Mouse (Mus musculus): ENCODE data around the gene Thap2. TPM values are rescaled to one million over a fixed set of nuclear protein-coding genes. Genes with fewer than 3 reads are reported as not detected.

Gene Thap2
- polyA plus RNA-seq, 1 experiment: 7.4 TPM

DNA sequence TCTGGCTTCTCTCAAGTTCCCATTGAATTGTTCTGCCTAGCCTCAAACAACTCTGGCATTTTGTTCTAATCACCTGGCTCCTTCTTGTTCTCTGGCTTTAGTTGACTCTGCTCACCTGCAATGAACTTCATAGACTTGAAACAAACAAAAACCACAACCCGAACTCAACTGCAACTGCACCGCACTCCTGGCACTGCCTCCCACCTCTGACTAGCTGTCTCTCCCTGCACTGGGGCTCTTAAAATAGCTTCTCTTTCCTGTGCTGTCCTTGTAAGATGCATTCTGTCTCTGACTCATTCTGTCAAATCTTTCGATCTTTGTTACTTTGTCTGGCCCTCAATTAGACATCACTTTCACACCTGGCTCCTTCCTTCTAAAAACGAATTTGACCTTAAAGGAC is 21.1 kb downstream of the Thap2 start:
- no peak for DNase-seq
- H3K36me3 ChIP-seq (ENCODE audit: control insufficient read depth, insufficient read depth, low read length): no peaks in the 10 kb centered on the region
- no peak overlapping the region for H3K4me3 ChIP-seq (ENCODE audit: insufficient read depth, low read depth, low read length)
- H3K27ac ChIP-seq (ENCODE audit: insufficient read depth, low read depth, low read length): peak overlapping the region; percentile 96; the same call in 1 of the 2 replicates
- no peaks in the 10 kb centered on the region for H3K27me3 ChIP-seq (replicated peaks; ENCODE audit: control insufficient read depth, insufficient read depth, low read length)
- WGBS: 88% methylated on average over 4 of the region's 4 CpGs
- H3K4me1 ChIP-seq (ENCODE audit: control insufficient read depth, insufficient read depth, low read length): peaks cover 5% of the 10 kb centered on the region; the same call in 1 of the 2 replicates
- TF ChIP-seq POLR2A (IDR thresholded peaks at IDR 0.05; ENCODE audit: low read depth, low read length): no peak
- no peak for TF ChIP-seq CTCF (conservative IDR thresholded peaks at IDR 0.05; ENCODE audit: insufficient read depth, insufficient read length, low read depth, low read length)

DNA sequence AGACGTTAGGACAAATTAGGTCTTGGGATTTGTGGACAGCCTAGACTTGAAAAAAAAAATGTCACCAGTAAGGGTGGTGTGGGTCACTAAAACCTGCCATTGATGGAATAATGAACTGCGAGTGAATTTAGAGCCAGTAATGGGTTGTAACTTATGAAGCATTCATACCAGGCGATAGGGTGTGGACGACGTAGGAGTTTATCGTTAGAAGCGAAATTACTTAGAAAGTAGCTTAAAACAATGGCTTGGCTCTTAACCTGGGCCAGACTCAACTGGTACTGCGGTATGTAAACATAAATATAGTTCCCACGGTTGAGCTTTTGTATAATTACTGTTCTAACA is 21.6 kb downstream of the Thap2 start:
- DNase-seq: no peak
- peak overlapping the region; percentile 51 for H3K4me3 ChIP-seq (ENCODE audit: insufficient read depth, low read depth, low read length)
- 3% methylated on average over 9 of the region's 9 CpGs for WGBS
- H3K4me1 ChIP-seq (ENCODE audit: control insufficient read depth, insufficient read depth, low read length): peaks cover 5% of the 10 kb centered on the region; the same call in 1 of the 2 replicates
- peak overlapping the region; percentile 96 for H3K27ac ChIP-seq (ENCODE audit: insufficient read depth, low read depth, low read length)
- no peaks in the 10 kb centered on the region for H3K27me3 ChIP-seq (replicated peaks; ENCODE audit: control insufficient read depth, insufficient read depth, low read length)
- H3K36me3 ChIP-seq (ENCODE audit: control insufficient read depth, insufficient read depth, low read length): no peaks in the 10 kb centered on the region
- TF ChIP-seq POLR2A (IDR thresholded peaks at IDR 0.05; ENCODE audit: low read depth, low read length) (no peak), CTCF (conservative IDR thresholded peaks at IDR 0.05; ENCODE audit: insufficient read depth, insufficient read length, low read depth, low read length) (no peak)

DNA sequence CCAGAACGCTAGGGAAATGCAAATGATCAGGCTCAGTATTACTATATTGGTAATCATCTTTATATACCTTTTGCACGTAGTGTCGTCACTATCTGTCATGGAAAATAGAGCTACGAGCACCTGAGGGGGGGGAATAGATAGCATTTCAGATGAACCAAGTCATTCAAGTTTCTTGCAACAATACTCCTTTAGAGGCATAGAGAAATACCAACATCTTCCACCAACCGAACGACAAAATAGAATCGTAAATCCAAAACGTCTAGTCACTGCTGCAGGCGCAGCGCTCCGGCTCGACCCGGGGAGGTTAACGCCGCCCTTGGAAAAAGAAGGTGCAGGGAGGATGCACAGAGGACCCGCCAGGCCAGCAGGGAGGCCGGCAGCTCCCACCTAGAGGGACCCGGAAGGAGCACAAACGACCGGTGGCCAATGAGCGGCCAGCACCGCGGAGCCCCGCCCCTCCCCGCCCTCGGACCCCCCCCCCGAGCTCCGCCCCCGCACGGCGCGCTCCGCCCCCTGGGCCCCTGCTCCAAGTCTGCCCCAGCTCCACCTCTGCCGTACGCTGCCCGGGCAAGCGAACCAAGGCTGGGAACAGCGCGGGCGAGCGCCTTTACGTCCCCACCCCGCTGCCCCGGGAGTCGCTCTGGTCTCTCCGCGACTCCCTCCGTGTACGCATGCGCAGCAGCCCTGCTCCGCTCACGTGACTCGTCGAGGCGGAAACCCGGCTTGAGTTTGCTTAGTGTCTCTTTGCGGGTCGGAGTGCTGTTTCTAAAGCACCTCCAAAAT is 22.2 kb downstream of the Thap2 start, which contains the start of gene Tmem19:
Gene Tmem19 (minus strand): TSS at position 662 of the 783 bp plus-strand sequence.
- WGBS: under 1% methylated on average over 55 of the region's 58 CpGs
- TF ChIP-seq POLR2A (IDR thresholded peaks at IDR 0.05; ENCODE audit: low read depth, low read length) (peak; percentile 71), CTCF (conservative IDR thresholded peaks at IDR 0.05; ENCODE audit: insufficient read depth, insufficient read length, low read depth, low read length) (no peak)
- peak within 1 kb of the TSS; percentile 96 for H3K27ac ChIP-seq (ENCODE audit: insufficient read depth, low read depth, low read length)
- peak within 1 kb of the TSS; percentile 87 for H3K4me3 ChIP-seq (ENCODE audit: insufficient read depth, low read depth, low read length)
- peaks cover 5% of the 10 kb centered on the region; the same call in 1 of the 2 replicates for H3K4me1 ChIP-seq (ENCODE audit: control insufficient read depth, insufficient read depth, low read length)
- no peaks in the 10 kb centered on the region for H3K27me3 ChIP-seq (replicated peaks; ENCODE audit: control insufficient read depth, insufficient read depth, low read length)
- no peaks in the 10 kb centered on the region for H3K36me3 ChIP-seq (ENCODE audit: control insufficient read depth, insufficient read depth, low read length)
- peak; percentile 99 for DNase-seq

DNA sequence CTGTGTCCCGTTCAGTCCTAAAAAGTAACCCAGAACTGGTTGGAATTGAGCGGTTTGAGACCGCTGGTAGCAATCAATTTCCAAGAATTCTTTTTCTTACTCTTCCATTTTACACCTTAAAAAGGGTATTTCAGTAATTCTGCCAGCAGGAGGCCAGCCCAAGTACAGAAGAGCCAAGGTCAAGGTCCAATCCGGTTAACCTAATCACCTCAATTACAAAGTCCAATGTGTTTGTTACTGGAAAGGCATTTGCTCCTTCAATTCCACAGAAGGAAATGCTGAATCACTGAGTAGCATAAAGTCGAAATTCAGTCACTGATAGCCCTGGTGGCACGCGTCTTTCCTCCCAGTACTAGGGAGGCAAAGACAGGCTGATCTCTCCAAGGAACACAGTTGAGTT is 25.2 kb downstream of the Thap2 start:
- peak overlapping the region; percentile 76 for H3K27ac ChIP-seq (ENCODE audit: insufficient read depth, low read depth, low read length)
- H3K4me1 ChIP-seq (ENCODE audit: control insufficient read depth, insufficient read depth, low read length): peaks cover 10% of the 10 kb centered on the region; the same call in 1 of the 2 replicates
- peak; percentile 93 for DNase-seq
- no peak overlapping the region for H3K4me3 ChIP-seq (ENCODE audit: insufficient read depth, low read depth, low read length)
- TF ChIP-seq POLR2A (IDR thresholded peaks at IDR 0.05; ENCODE audit: low read depth, low read length) (no peak), CTCF (conservative IDR thresholded peaks at IDR 0.05; ENCODE audit: insufficient read depth, insufficient read length, low read depth, low read length) (peak; percentile 40)
- 53% methylated on average over 7 of the region's 7 CpGs for WGBS
- no peaks in the 10 kb centered on the region; the same call in 1 of the 2 replicates for H3K36me3 ChIP-seq (ENCODE audit: control insufficient read depth, insufficient read depth, low read length)
- no peaks in the 10 kb centered on the region for H3K27me3 ChIP-seq (replicated peaks; ENCODE audit: control insufficient read depth, insufficient read depth, low read length)

DNA sequence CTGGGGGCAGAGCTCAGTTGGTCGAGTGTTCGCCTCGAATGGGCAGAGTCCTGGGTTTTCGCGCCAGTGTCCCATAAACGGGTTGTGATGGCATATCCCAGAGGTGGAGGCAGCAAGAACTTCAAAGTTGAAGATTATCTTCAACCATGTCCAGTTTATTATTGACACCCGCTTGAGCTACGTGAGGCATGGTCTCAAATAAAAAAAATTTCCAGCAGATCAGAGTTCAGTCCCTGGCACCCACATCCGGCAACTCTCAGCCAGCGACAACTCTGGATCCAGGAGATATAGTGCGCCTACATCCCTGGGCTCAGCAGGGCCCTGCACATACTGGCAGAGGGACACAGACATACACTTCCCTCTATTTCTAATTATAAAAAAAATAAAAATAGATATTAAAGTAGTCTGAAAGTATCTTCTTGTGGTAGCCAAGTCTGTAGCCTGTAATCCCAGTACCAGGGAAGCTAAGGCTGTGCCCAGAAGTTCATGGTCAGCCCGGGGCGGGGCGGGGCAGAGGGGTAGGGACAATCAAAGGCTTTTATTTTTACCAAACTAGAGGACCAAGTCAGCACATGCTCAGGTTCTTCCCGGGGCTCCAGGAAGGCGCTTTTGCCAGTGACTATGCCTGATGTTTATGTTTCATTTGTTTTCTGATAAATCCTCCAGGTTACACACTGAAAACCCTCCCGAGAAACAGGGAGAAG is 25.9 kb downstream of the Thap2 start:
- WGBS: 63% methylated on average over 17 of the region's 17 CpGs
- TF ChIP-seq POLR2A (IDR thresholded peaks at IDR 0.05; ENCODE audit: low read depth, low read length) (no peak), CTCF (conservative IDR thresholded peaks at IDR 0.05; ENCODE audit: insufficient read depth, insufficient read length, low read depth, low read length) (no peak)
- Histone ChIP-seq H3K36me3 (ENCODE audit: control insufficient read depth, insufficient read depth, low read length) (no peaks in the 10 kb centered on the region; the same call in 1 of the 2 replicates), H3K27me3 (replicated peaks; ENCODE audit: control insufficient read depth, insufficient read depth, low read length) (no peaks in the 10 kb centered on the region), H3K27ac (ENCODE audit: insufficient read depth, low read depth, low read length) (peak overlapping the region; percentile 76), H3K4me1 (ENCODE audit: control insufficient read depth, insufficient read depth, low read length) (peaks cover 10% of the 10 kb centered on the region; the same call in 1 of the 2 replicates), H3K4me3 (ENCODE audit: insufficient read depth, low read depth, low read length) (no peak overlapping the region)
- DNase-seq: peak; percentile 71

DNA sequence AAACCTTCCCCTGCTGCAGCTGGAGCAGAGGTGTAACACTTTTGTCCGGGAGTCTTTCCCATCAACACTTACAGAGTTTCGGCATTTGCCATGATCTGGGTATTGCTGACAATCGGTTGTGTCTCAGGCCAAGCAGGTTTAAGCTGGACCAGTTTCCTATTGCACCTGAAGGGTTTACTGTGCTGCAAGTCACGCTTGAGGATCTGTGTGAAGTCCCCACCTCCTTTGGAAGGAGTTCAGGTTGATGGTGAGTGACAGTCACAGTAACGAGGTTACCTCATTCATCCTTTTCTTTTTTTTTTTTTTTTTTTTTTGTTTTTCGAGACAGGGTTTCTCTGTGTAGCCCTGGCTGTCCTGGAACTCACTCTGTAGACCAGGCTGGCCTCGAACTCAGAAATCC is 28.1 kb downstream of the Thap2 start:
- Histone ChIP-seq H3K27ac (ENCODE audit: insufficient read depth, low read depth, low read length) (no peak overlapping the region), H3K4me3 (ENCODE audit: insufficient read depth, low read depth, low read length) (no peak overlapping the region), H3K4me1 (ENCODE audit: control insufficient read depth, insufficient read depth, low read length) (peaks cover 5% of the 10 kb centered on the region; the same call in 1 of the 2 replicates), H3K36me3 (ENCODE audit: control insufficient read depth, insufficient read depth, low read length) (no peaks in the 10 kb centered on the region; the same call in 1 of the 2 replicates), H3K27me3 (replicated peaks; ENCODE audit: control insufficient read depth, insufficient read depth, low read length) (no peaks in the 10 kb centered on the region)
- WGBS: 71% methylated on average over 6 of the region's 7 CpGs
- TF ChIP-seq POLR2A (IDR thresholded peaks at IDR 0.05; ENCODE audit: low read depth, low read length): no peak
- TF ChIP-seq CTCF (conservative IDR thresholded peaks at IDR 0.05; ENCODE audit: insufficient read depth, insufficient read length, low read depth, low read length): no peak
- DNase-seq: peak; percentile 54

- 71% methylated on average over 6 of the region's 6 CpGs for WGBS
- H3K27ac ChIP-seq (ENCODE audit: insufficient read depth, low read depth, low read length): no peak overlapping the region
- peak; percentile 55 for DNase-seq
Observed at GRCm38 (mm10) chr10:115355016-115355415, 29.2 kb downstream of the Thap2 start.

More at GRCm38 (mm10) chr10:115355016-115355415, 29.2 kb downstream of the Thap2 start:
- Histone ChIP-seq H3K36me3 (ENCODE audit: control insufficient read depth, insufficient read depth, low read length) (no peaks in the 10 kb centered on the region; the same call in 1 of the 2 replicates), H3K27me3 (replicated peaks; ENCODE audit: control insufficient read depth, insufficient read depth, low read length) (no peaks in the 10 kb centered on the region), H3K4me1 (ENCODE audit: control insufficient read depth, insufficient read depth, low read length) (peaks cover 11% of the 10 kb centered on the region; the same call in 1 of the 2 replicates), H3K4me3 (ENCODE audit: insufficient read depth, low read depth, low read length) (no peak overlapping the region)
- TF ChIP-seq CTCF (conservative IDR thresholded peaks at IDR 0.05; ENCODE audit: insufficient read depth, insufficient read length, low read depth, low read length): no peak
- TF ChIP-seq POLR2A (IDR thresholded peaks at IDR 0.05; ENCODE audit: low read depth, low read length): no peak
